Mouse (Mus musculus) forebrain, embryonic 14.5 days (tissue): ENCODE measurements around the gene Plpp4. TPM values are rescaled to one million over a fixed set of nuclear protein-coding genes. Genes with fewer than 3 reads are reported as not detected.

Experiments used
- ATAC-seq: fragments of 200-750 bp; cut with Nextera tagmentation; 2 replicates; pipeline ENCODE4 v1.8.0; 2017; ENCODE audit warnings: mild to moderate bottlenecking, moderate library complexity
- DNase-seq: peaks from one replicate; pipeline ENCODE4 v3.0.0-alpha.2; 2015; ENCODE audit warnings: low spot score
- H3K27ac ChIP-seq: fragments of 300-500 bp; sonication (generic); 2 replicates; pipeline ENCODE4 v1.5.1; 2014; ENCODE audit warnings: low read depth, mild to moderate bottlenecking, control low read depth, low read length, moderate library complexity
- H3K27me3 ChIP-seq: fragments of 300-500 bp; sonication (generic); replicated peaks from 2 replicates; pipeline ENCODE4 v1.6.1; 2014; ENCODE audit warnings: low read length, control low read depth, mixed read lengths; ENCODE audit not compliant: control insufficient read depth, insufficient read depth
- H3K36me3 ChIP-seq: fragments of 300-500 bp; sonication (generic); 2 replicates; pipeline ENCODE4 v1.6.1; 2014; ENCODE audit warnings: low read length, control low read depth; ENCODE audit not compliant: control insufficient read depth, insufficient read depth
- H3K4me1 ChIP-seq: fragments of 300-500 bp; sonication (generic); 2 replicates; pipeline ENCODE4 v1.6.1; 2014; ENCODE audit warnings: antibody characterized with exemption, low read length, control low read depth; ENCODE audit not compliant: control insufficient read depth, insufficient read depth
- H3K4me2 ChIP-seq: fragments of 300-500 bp; sonication (generic); 2 replicates; pipeline ENCODE4 v1.6.1; 2014; ENCODE audit warnings: mild to moderate bottlenecking, control low read depth, low read length
- H3K4me3 ChIP-seq: fragments of 300-500 bp; sonication (generic); 2 replicates; pipeline ENCODE4 v1.5.1; 2014; ENCODE audit warnings: low read depth, low read length, control low read depth
- H3K9ac ChIP-seq: fragments of 300-500 bp; sonication (generic); 2 replicates; pipeline ENCODE4 v1.6.1; 2014; ENCODE audit warnings: mild to moderate bottlenecking, low read length, control low read depth, moderate library complexity
- H3K9me3 ChIP-seq: fragments of 300-500 bp; sonication (generic); replicated peaks from 2 replicates; pipeline ENCODE4 v1.6.1; 2016; ENCODE audit warnings: low read length, control low read depth, mixed read lengths; ENCODE audit not compliant: control insufficient read depth
- WGBS: fragments of 180-500 bp; shearing (Covaris S2); extraction: QIAGEN DNeasy Blood & Tissue Kit; methylation state at CpG from one replicate; pipeline ENCODE4 v1.1.7; 2014; 5-methylcytosine and 5-hydroxymethylcytosine counted together
- polyA plus RNA-seq: library from polyadenylated mRNA; unstranded; fragments of >200 nt; fragmentation: Nextera tagmentation; extraction: Ambion mirVana; gene quantifications from 2 replicates; pipeline ENCODE4 v1.2.1, GENCODE M21; 2014

Gene Plpp4
- polyA plus RNA-seq, result 2.4 and 2.7 TPM in 2 replicates

DNA sequence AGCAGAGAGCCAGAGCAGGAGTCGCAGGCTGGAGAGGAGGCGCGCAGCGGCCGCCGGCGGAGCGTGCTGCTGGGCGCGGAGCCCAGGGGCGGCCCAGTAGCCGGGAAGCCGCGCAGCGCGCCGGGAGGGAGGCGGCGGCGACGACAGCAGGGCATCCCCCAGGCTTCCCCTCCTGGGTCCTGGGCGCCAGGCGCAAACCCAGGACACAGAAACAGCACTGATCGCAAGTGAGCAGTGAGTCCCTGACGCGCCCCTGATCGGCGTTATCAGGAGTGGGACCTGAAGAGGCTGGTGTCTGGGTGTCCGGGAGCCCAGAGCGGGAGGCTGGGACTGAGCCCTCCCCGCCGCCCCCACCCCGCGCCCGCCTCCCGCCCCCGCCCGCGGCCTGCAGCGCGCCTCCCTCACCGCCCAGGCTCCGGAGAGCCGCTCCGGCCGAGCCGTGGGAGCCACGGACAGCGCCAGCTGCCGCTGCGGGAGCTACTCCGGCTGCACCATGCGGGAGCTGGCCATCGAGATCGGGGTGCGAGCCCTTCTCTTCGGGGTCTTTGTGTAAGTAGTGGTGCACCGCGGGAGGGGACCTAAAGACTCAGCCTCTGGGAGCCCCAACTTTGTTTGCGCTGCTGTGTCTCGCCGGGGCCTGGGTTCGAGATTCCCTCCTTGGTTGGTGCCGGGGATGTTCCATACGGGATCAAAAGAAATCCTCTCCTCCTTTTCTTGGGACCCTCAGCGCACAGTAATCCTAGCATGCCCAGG lies at the start of gene Plpp4:
TSS of gene Plpp4 (plus strand) at position 411 of the 753 bp plus-strand sequence.
- DNase-seq, result peak; percentile 69
- peak within 1 kb of the TSS; percentile 89 for H3K4me2 ChIP-seq
- H3K36me3 ChIP-seq, result no peaks in the 10 kb centered on the region
- peak within 1 kb of the TSS; percentile 62 for H3K9ac ChIP-seq
- peaks cover 14% of the 10 kb centered on the region for H3K27me3 ChIP-seq
- under 1% methylated on average over 58 of the region's 66 CpGs for WGBS
- peak; percentile 86 for ATAC-seq
- no peak within 1 kb of the TSS for H3K27ac ChIP-seq
- no peaks in the 10 kb centered on the region for H3K9me3 ChIP-seq
- H3K4me1 ChIP-seq, result 0 out of 2 replicates have a peak, but pooled peaks cover 2% of the 10 kb centered on the region
- peak within 1 kb of the TSS; percentile 43 for H3K4me3 ChIP-seq

DNA sequence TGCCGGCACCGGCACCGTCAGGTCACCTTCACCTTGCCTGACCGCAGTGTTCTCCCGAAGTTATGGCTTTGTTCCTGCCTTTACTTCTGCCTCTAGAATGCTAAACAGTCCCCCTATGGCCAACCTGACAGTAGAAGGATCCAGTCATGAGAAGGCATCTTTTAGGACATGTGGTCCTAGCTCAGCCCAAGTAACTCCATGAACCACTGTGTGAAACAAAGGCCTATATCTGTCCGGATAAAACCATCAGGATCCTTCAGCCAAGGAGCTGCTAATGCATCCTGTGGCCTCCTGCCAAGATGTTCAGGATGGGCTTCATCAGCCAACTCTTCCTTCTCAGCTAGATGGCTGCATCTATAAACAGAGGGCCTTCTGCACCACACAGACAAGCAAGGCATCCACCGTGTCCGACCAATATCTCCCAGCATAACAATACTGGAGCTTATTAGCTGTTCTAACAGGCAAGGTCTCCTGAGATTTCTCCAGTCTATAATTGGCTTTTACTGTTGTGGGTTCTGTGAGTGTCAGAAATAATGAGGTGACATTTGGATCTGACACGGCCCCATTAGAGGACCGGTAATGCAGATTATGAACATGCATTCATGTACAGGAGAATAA lies 40.8 kb upstream of the Plpp4 start:
- Histone ChIP-seq H3K4me3 (no peak overlapping the region), H3K27me3 (no peaks in the 10 kb centered on the region), H3K4me1 (no peaks in the 10 kb centered on the region), H3K36me3 (no peaks in the 10 kb centered on the region), H3K9ac (no peak overlapping the region), H3K9me3 (no peaks in the 10 kb centered on the region), H3K27ac (no peak overlapping the region), H3K4me2 (no peak overlapping the region)
- DNase-seq (peak; percentile 37), ATAC-seq (no peak)
- WGBS, result 71% methylated on average over 10 of the region's 10 CpGs

DNA sequence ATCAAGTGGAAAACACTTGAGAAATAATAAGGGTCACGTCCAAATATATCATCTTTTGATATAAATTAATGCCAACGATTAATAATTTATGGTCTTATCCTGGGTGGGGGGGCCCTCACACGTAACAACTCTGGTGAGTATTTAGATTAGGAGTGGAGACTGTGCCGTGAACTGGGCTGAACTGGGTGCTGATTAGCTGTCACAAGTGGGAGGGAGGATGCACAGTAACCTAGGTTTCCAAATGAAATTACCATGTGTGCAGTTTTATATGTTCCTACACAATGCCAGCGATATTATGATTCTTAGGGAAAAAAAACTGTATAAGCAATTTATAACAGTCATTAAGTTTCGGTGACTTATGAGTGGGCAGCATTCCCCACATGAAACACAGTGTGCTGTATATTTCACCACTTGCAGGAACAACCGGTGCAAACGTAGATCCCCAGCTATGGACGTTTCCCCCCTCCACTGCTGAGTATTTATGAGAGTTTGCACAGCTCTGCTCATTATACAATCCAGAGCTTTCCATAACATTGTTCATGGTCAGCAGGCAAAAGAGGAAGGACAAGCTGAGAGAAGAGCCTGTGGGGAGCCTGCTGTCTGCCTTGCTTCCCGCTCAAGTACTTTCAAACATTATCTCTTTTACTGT lies 40.2 kb upstream of the Plpp4 start:
- H3K4me1 ChIP-seq, result no peaks in the 10 kb centered on the region
- H3K27ac ChIP-seq, result 0 out of 2 replicates have a peak overlapping the region, but pooled peaks have one; percentile 14
- H3K36me3 ChIP-seq, result no peaks in the 10 kb centered on the region
- no peak overlapping the region for H3K4me2 ChIP-seq
- no peak overlapping the region for H3K9ac ChIP-seq
- H3K27me3 ChIP-seq, result no peaks in the 10 kb centered on the region
- ATAC-seq (no peak), DNase-seq (no peak)
- WGBS, result 75% methylated on average over 10 of the region's 10 CpGs
- H3K4me3 ChIP-seq, result no peak overlapping the region
- H3K9me3 ChIP-seq, result no peaks in the 10 kb centered on the region

DNA sequence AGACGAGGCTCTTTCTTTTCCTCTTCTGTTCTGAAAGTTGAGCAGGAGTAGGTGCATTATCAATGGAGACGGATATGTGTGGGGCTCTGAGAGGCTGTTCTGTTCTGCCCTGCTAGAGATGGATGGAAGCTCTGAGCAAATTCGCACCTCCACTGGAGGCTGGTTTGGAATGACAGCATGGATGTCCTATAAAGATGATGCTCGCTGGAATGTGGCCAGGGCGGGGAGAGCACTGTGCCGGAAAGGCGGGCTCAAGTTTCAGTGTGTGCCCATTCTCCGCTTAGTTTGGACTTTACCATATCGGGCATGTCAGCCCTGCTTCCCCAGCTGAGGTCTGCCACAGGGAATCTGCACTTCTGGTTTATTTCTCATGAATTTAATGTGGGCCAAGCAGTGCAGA lies 35.9 kb upstream of the Plpp4 start:
- no peak for DNase-seq

DNA sequence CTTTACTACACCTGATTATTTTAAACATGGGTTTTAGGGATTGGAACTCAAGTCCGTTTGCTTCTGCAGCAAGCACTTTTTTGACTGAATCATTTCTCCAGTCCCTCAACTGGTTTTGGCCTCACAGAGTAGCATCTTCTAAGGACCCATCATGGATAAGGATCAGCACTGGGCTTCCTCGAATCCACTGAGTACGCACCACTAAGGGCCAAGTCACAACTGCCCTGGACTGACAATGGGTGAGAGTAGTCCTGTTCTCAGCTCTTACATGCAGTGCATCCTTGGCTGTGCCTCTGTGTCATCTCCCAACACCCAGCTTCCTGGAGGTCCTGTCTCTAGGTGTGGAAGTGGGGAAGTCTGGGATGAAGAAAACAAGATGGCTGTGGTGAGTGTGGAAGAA lies 35.2 kb upstream of the Plpp4 start:
- ATAC-seq (no peak), DNase-seq (no peak)
- no peak overlapping the region for H3K4me2 ChIP-seq

More for the DNA sequence above, 35.9 kb upstream of the Plpp4 start:
- Histone ChIP-seq H3K4me2 (no peak overlapping the region), H3K9me3 (no peaks in the 10 kb centered on the region), H3K9ac (no peak overlapping the region), H3K4me1 (no peaks in the 10 kb centered on the region), H3K4me3 (no peak overlapping the region), H3K36me3 (no peaks in the 10 kb centered on the region), H3K27ac (no peak overlapping the region), H3K27me3 (no peaks in the 10 kb centered on the region)
- ATAC-seq, result no peak
- WGBS, result 74% methylated on average over 9 of the region's 9 CpGs

DNA sequence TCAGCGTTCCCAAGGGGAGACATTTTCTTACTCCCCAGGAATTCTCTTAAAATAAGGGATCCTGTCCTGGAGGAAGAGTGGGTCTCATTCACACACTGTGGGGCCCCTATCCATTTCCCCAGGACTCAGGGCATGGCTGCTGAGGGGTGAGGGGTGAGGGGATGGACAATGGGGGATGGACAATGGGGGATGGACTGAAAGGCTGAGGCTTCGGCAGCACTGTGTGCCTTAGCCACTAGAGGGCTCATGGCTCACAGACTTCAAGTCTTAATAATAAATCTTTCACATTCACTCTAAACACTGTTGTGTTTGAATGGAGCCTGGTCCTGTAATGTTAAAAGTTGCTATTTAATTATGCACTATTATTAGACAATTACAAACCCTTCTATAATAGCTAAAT lies 21.4 kb upstream of the Plpp4 start:
- no peak overlapping the region for H3K4me3 ChIP-seq
- 53% methylated on average over 2 of the region's 2 CpGs for WGBS
- no peaks in the 10 kb centered on the region for H3K9me3 ChIP-seq
- ATAC-seq, result 0 out of 2 replicates have a peak, but pooled peaks have one; percentile 26
- no peak overlapping the region for H3K4me2 ChIP-seq
- H3K36me3 ChIP-seq, result no peaks in the 10 kb centered on the region
- no peaks in the 10 kb centered on the region for H3K4me1 ChIP-seq
- H3K9ac ChIP-seq, result no peak overlapping the region
- no peak overlapping the region for H3K27ac ChIP-seq
- peak; percentile 73 for DNase-seq
- no peaks in the 10 kb centered on the region for H3K27me3 ChIP-seq

More for the DNA sequence above, 35.2 kb upstream of the Plpp4 start:
- H3K4me1 ChIP-seq, result no peaks in the 10 kb centered on the region
- H3K27ac ChIP-seq, result no peak overlapping the region
- no peaks in the 10 kb centered on the region for H3K9me3 ChIP-seq
- H3K27me3 ChIP-seq, result no peaks in the 10 kb centered on the region
- no peak overlapping the region for H3K9ac ChIP-seq
- 87% methylated on average over 3 of the region's 3 CpGs for WGBS
- no peak overlapping the region for H3K4me3 ChIP-seq
- no peaks in the 10 kb centered on the region for H3K36me3 ChIP-seq

DNA sequence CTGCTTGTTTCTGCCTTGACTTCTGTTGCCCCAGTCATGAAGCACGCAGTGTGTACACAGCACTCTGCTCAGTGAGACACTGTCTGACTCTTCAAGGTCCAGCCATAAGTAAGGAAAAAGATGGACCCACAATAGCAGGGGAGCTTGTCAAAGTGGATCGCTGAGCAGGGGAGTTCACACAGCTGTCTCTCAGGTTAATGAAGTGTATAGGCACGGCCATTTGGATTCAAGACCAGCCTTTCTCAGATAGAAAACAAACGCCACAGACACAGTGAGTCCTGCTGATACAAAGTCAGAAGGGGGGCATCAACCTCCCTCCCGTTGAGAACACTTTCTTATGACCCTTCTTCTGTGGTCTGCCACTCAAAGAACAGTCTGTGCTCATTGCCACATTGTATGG lies 20.8 kb upstream of the Plpp4 start:
- no peak overlapping the region for H3K27ac ChIP-seq
- H3K36me3 ChIP-seq, result no peaks in the 10 kb centered on the region
- ATAC-seq (no peak), DNase-seq (no peak)
- no peaks in the 10 kb centered on the region for H3K4me1 ChIP-seq
- H3K4me2 ChIP-seq, result no peak overlapping the region
- H3K4me3 ChIP-seq, result no peak overlapping the region
- H3K9me3 ChIP-seq, result no peaks in the 10 kb centered on the region
- WGBS, result 73% methylated on average over 5 of the region's 5 CpGs
- no peaks in the 10 kb centered on the region for H3K27me3 ChIP-seq
- H3K9ac ChIP-seq, result no peak overlapping the region

DNA sequence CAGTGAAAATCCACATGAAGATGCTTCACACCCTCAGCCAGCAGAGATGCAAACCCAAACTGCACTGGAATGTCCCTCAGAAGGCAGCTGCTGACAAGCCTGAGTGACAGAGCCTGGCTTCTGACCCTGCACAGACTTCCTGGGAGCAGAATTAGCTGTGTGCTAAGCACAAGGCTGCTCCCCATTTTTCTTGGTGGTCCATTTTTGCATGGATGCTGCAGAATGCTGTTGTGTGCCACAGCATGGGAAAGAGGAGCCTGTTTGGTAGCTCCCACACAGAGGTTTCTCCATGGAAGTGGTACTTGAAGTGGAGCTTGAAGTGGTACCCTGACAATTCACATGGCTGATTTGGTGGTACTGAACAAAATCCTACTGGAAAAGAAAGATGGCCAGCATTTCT lies 5.8 kb upstream of the Plpp4 start:
- DNase-seq, result no peak
- H3K9ac ChIP-seq, result no peak overlapping the region
- H3K36me3 ChIP-seq, result no peaks in the 10 kb centered on the region
- no peak for ATAC-seq
- H3K4me2 ChIP-seq, result no peak overlapping the region
- H3K27ac ChIP-seq, result no peak overlapping the region
- no peaks in the 10 kb centered on the region for H3K9me3 ChIP-seq
- no peaks in the 10 kb centered on the region for H3K4me1 ChIP-seq
- no peak overlapping the region for H3K4me3 ChIP-seq
- peaks cover 5% of the 10 kb centered on the region for H3K27me3 ChIP-seq

DNA sequence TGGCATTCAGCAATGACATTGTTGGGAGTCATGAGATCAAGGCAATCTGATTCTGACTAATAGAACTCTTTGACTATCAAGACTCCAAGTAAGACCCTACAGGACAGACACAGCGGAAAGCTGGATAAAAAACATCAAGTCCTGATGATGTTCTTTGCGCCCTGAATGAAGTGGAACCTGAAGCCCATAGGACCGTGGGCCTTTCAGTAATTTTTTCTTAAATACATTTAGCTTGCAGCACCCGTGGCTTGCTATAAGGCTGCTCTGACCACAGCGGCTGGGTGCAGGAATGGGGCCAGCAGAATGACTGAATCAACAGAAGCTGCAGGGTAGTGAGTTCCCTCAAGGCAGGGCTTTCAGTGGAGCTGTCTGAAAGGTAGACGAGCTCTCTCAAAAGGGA lies 3.4 kb upstream of the Plpp4 start:
- 0 out of 2 replicates have a peak, but pooled peaks cover 2% of the 10 kb centered on the region for H3K4me1 ChIP-seq
- no peak for DNase-seq
- peaks cover 14% of the 10 kb centered on the region for H3K27me3 ChIP-seq
- no peak overlapping the region for H3K4me2 ChIP-seq
- no peak overlapping the region for H3K9ac ChIP-seq
- no peaks in the 10 kb centered on the region for H3K9me3 ChIP-seq
- H3K36me3 ChIP-seq, result no peaks in the 10 kb centered on the region
- ATAC-seq, result no peak
- H3K4me3 ChIP-seq, result no peak overlapping the region
- 79% methylated on average over 6 of the region's 6 CpGs for WGBS
- H3K27ac ChIP-seq, result no peak overlapping the region
